Mouse (Mus musculus) MEL (cell line): ENCODE measurements at regions not wholly inside any gene's neighbourhood (a gene's known extent, or its start where the extent isn't known, plus 50 kb on each side); places are given as distances from the start of the nearest gene placed in this dataset.

ENCODE experiments used
- DNase-seq: peaks from one replicate; pipeline ENCODE4 v3.0.0; 2011; ENCODE audit warnings: low read depth, low spot score
- H3K27ac ChIP-seq: 2 replicates; pipeline ENCODE4 v1.5.1; 2012; ENCODE audit warnings: low read depth, mild to moderate bottlenecking, control low read depth, low read length, moderate library complexity; ENCODE audit not compliant: control insufficient read depth
- H3K27me3 ChIP-seq, 2 experiments: fragments of 150-350 bp in 1 of 2; sonication (generic) in 1 of 2; 2 replicates each; pipeline ENCODE4 v1.6.1; 2012; ENCODE audit warnings: low read length in 2 of 2, mild to moderate bottlenecking in 2 of 2, improper control_type of control experiment in 1 of 2, moderate library complexity in 1 of 2; ENCODE audit not compliant: insufficient read depth in 2 of 2, control insufficient read depth in 1 of 2
- H3K36me3 ChIP-seq, 2 experiments: 2 replicates each; pipeline ENCODE4 v1.6.1; 2012 to 2014; ENCODE audit warnings: low read length in 2 of 2, improper control_type of control experiment in 1 of 2, inconsistent platforms in 1 of 2, mild to moderate bottlenecking in 1 of 2; ENCODE audit not compliant: insufficient read depth in 2 of 2, control insufficient read depth in 1 of 2
- H3K4me1 ChIP-seq, 2 experiments: fragments of 150-350 bp in 1 of 2; sonication (generic) in 1 of 2; 2 replicates each; pipeline ENCODE4 v1.6.1; 2012; ENCODE audit warnings: low read length in 2 of 2, improper control_type of control experiment in 1 of 2, mild to moderate bottlenecking in 1 of 2; ENCODE audit not compliant: insufficient read depth in 2 of 2, control insufficient read depth in 1 of 2
- H3K4me3 ChIP-seq, 2 experiments: fragments of 150-350 bp in 1 of 2; sonication (generic) in 1 of 2; 2 replicates each; pipeline ENCODE4 v1.5.1; 2012; ENCODE audit warnings: low read depth in 2 of 2, low read length in 2 of 2, mild to moderate bottlenecking in 2 of 2, moderate library complexity in 2 of 2, control low read depth in 1 of 2, improper control_type of control experiment in 1 of 2; ENCODE audit not compliant: control insufficient read depth in 1 of 2, insufficient read depth in 1 of 2
- H3K79me2 ChIP-seq: 2 replicates; pipeline ENCODE4 v1.6.1; 2012; ENCODE audit warnings: mild to moderate bottlenecking, low read length, moderate library complexity; ENCODE audit not compliant: control insufficient read depth, poor library complexity, insufficient read depth
- H3K9ac ChIP-seq: 2 replicates; pipeline ENCODE4 v1.6.1; 2012; ENCODE audit warnings: low read depth, mild to moderate bottlenecking, control low read depth, low read length, moderate library complexity; ENCODE audit not compliant: control insufficient read depth, poor library complexity, severe bottlenecking
- H3K9me3 ChIP-seq: fragments of 150-350 bp; sonication (generic); replicated peaks from 2 replicates; pipeline ENCODE4 v1.6.1; 2012; ENCODE audit warnings: mild to moderate bottlenecking, low read length, improper control_type of control experiment, moderate library complexity; ENCODE audit not compliant: insufficient read depth
- BHLHE40 ChIP-seq: IDR thresholded peaks from 2 replicates; pipeline ENCODE4 v1.6.1; 2012; ENCODE audit warnings: low read depth, mild to moderate bottlenecking, inconsistent platforms, low read length, improper control_type of control experiment, borderline replicate concordance
- CHD1 ChIP-seq: IDR thresholded peaks from 2 replicates; pipeline ENCODE4 v1.6.1; 2012; ENCODE audit warnings: low read depth, mild to moderate bottlenecking, inconsistent platforms, low read length, improper control_type of control experiment
- CTCF ChIP-seq, 3 experiments: IDR thresholded peaks in 2 of 3; conservative IDR thresholded peaks in 1 of 3; 2 replicates each; pipeline ENCODE4 v1.5.1; 2011 to 2012; ENCODE audit warnings: low read length in 3 of 3, low read depth in 2 of 3, mild to moderate bottlenecking in 2 of 3, improper control_type of control experiment in 1 of 3, inconsistent platforms in 1 of 3, mixed read lengths in 1 of 3, moderate library complexity in 1 of 3; ENCODE audit not compliant: control insufficient read depth in 1 of 3, insufficient read depth in 1 of 3, poor library complexity in 1 of 3, severe bottlenecking in 1 of 3
- E2F4 ChIP-seq: IDR thresholded peaks from 2 replicates; pipeline ENCODE4 v1.6.1; 2011; ENCODE audit warnings: low read depth, low read length, improper control_type of control experiment, borderline replicate concordance
- ELF1 ChIP-seq: IDR thresholded peaks from 2 replicates; pipeline ENCODE4 v1.6.1; 2014; ENCODE audit warnings: low read depth, mild to moderate bottlenecking, inconsistent platforms, low read length, improper control_type of control experiment, moderate library complexity
- EP300 ChIP-seq, 2 experiments: IDR thresholded peaks; 2 replicates each; pipeline ENCODE4 v1.6.1; 2011; ENCODE audit warnings: improper control_type of control experiment in 2 of 2, low read length in 2 of 2, low read depth in 1 of 2, mild to moderate bottlenecking in 1 of 2
- ETS1 ChIP-seq: IDR thresholded peaks from 2 replicates; pipeline ENCODE4 v1.6.1; 2012; ENCODE audit warnings: low read depth, mild to moderate bottlenecking, inconsistent platforms, low read length, improper control_type of control experiment, moderate library complexity
- GATA1 ChIP-seq: IDR thresholded peaks from 2 replicates; pipeline ENCODE4 v1.6.1; 2011; ENCODE audit warnings: low read depth, low read length, improper control_type of control experiment
- KAT2A ChIP-seq: conservative IDR thresholded peaks from 2 replicates; pipeline ENCODE4 v1.6.1; 2012; ENCODE audit warnings: low read depth, low read length, improper control_type of control experiment, inconsistent platforms
- MAFK ChIP-seq: IDR thresholded peaks from 2 replicates; pipeline ENCODE4 v1.6.1; 2011; ENCODE audit warnings: low read depth, mild to moderate bottlenecking, low read length, improper control_type of control experiment, borderline replicate concordance
- MAZ ChIP-seq: IDR thresholded peaks from 2 replicates; pipeline ENCODE4 v1.6.1; 2012; ENCODE audit warnings: low read depth, mild to moderate bottlenecking, inconsistent platforms, low read length, improper control_type of control experiment
- MYB ChIP-seq: IDR thresholded peaks from 2 replicates; pipeline ENCODE4 v1.6.1; 2011; ENCODE audit warnings: mild to moderate bottlenecking, low read depth, low read length, improper control_type of control experiment
- MYC ChIP-seq: IDR thresholded peaks from 2 replicates; pipeline ENCODE4 v1.6.1; 2011; ENCODE audit warnings: low read depth, mild to moderate bottlenecking, low read length, improper control_type of control experiment, moderate library complexity
- POLR2AphosphoS5 ChIP-seq: IDR thresholded peaks from 2 replicates; pipeline ENCODE4 v1.6.1; 2012; ENCODE audit warnings: low read depth, borderline replicate concordance, mild to moderate bottlenecking, inconsistent platforms, low read length, moderate library complexity, mixed read lengths
- SIN3A ChIP-seq: IDR thresholded peaks from 2 replicates; pipeline ENCODE4 v1.6.1; 2012; ENCODE audit warnings: low read length, improper control_type of control experiment, inconsistent platforms
- TAL1 ChIP-seq: IDR thresholded peaks from 2 replicates; pipeline ENCODE4 v1.6.1; 2012; ENCODE audit warnings: mild to moderate bottlenecking, inconsistent platforms, low read length, moderate library complexity, mixed read lengths
- TBP ChIP-seq: IDR thresholded peaks from 2 replicates; pipeline ENCODE4 v1.8.0; 2011; ENCODE audit warnings: low read depth, low read length, improper control_type of control experiment
- TCF12 ChIP-seq: IDR thresholded peaks from 2 replicates; pipeline ENCODE4 v1.6.1; 2014; ENCODE audit warnings: low read depth, mild to moderate bottlenecking, inconsistent platforms, low read length, improper control_type of control experiment, moderate library complexity
- UBTF ChIP-seq: IDR thresholded peaks from 2 replicates; pipeline ENCODE4 v1.6.1; 2012; ENCODE audit warnings: low read depth, mild to moderate bottlenecking, inconsistent platforms, low read length, improper control_type of control experiment, moderate library complexity, borderline replicate concordance; ENCODE audit not compliant: insufficient read depth
- USF1 ChIP-seq: IDR thresholded peaks from 2 replicates; pipeline ENCODE4 v1.6.1; 2014; ENCODE audit warnings: low read depth, mild to moderate bottlenecking, inconsistent platforms, low read length, improper control_type of control experiment, moderate library complexity
- USF2 ChIP-seq, 2 experiments: IDR thresholded peaks; 2 replicates each; pipeline ENCODE4 v1.6.1; 2011 to 2012; ENCODE audit warnings: improper control_type of control experiment in 2 of 2, low read length in 2 of 2, borderline replicate concordance in 1 of 2, inconsistent platforms in 1 of 2, low read depth in 1 of 2, mild to moderate bottlenecking in 1 of 2; ENCODE audit not compliant: insufficient read depth in 1 of 2
- ZC3H11A ChIP-seq: IDR thresholded peaks from 2 replicates; pipeline ENCODE4 v1.6.1; 2012; ENCODE audit warnings: low read depth, mild to moderate bottlenecking, inconsistent platforms, low read length, improper control_type of control experiment
- ZMIZ1 ChIP-seq: IDR thresholded peaks from 2 replicates; pipeline ENCODE4 v1.6.1; 2012; ENCODE audit warnings: low read depth, mild to moderate bottlenecking, inconsistent platforms, low read length, improper control_type of control experiment, moderate library complexity
- ZNF384 ChIP-seq: IDR thresholded peaks from 2 replicates; pipeline ENCODE4 v1.6.1; 2012; ENCODE audit warnings: low read depth, mild to moderate bottlenecking, inconsistent platforms, low read length, improper control_type of control experiment

DNA sequence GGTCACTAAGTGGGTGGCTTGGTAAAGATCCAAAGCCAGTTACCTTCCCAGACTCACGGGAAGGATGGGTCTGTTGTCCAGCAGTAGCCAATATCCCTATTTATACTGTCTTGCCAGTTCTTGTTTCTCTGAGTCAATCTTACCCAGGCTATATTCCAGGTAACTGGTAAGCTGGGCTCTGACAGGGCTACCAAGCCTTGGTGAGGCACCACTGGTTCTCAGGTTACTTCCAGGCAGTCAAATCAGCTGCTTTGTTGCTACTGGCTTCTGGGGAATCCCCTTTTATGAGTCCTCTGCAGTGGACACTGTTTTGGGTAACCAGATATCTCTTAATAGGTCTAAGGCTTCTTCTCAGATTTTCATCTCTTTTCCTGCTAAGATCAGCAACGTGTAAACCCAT is 178.8 kb upstream of the Nampt start:
- Histone ChIP-seq H3K4me1 (no peaks in the 10 kb centered on the region), H3K27ac (no peak overlapping the region), H3K27me3 (peaks cover 0 to 2% of the 10 kb centered on the region in 2 experiments; a peak in 1 of 4 replicates), H3K9me3 (no peaks in the 10 kb centered on the region), H3K36me3 (no peaks in the 10 kb centered on the region), H3K79me2 (no peaks in the 10 kb centered on the region), H3K9ac (no peak overlapping the region), H3K4me3 (no peak overlapping the region)
- no peak for DNase-seq
- TF ChIP-seq MYC (no peak), ZNF384 (no peak), E2F4 (no peak), ELF1 (no peak), ZMIZ1 (no peak), ZC3H11A (no peak), MYB (no peak), CHD1 (no peak), UBTF (no peak), POLR2AphosphoS5 (no peak), ETS1 (no peak), EP300 (IDR thresholded peaks at IDR 0.05; ENCODE audit: low read depth in 1 of 2, low read length in 2 of 2) (no peak), CTCF (IDR thresholded peaks at IDR 0.05 in 2 of 3, conservative IDR thresholded peaks at IDR 0.05 in 1 of 3; ENCODE audit: control insufficient read depth in 1 of 3, insufficient read depth in 1 of 3, low read depth in 2 of 3, low read length in 3 of 3, poor library complexity in 1 of 3, severe bottlenecking in 1 of 3) (no peak), MAZ (no peak), GATA1 (no peak), TAL1 (no peak), USF2 (IDR thresholded peaks at IDR 0.05; ENCODE audit: borderline replicate concordance in 1 of 2, insufficient read depth in 1 of 2, low read depth in 1 of 2, low read length in 2 of 2) (no peak)

DNA sequence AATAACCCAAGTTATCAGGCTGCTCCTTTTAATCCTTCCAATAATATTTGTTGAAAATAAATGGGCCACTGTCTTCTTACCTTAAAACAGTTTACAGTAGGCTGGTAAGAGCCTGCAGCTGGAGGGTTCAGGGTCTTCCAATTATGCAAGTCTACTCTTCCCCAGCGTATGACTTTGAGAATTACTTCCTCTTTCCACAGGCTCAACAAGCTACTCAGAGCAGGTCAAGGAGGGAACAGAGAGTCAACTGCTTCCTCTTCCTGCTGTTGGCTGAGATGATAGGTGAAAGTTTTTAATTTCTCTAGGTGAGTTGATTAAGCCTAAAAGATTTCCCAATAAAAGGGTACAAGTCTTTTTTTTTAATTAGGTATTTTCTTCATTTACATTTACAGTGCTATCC is 176.9 kb upstream of the Nampt start:
- TF ChIP-seq SIN3A (no peak), MYC (no peak), TCF12 (no peak), E2F4 (no peak), POLR2AphosphoS5 (no peak), ZC3H11A (no peak), ZMIZ1 (no peak), MYB (no peak), KAT2A (no peak), BHLHE40 (no peak), USF2 (IDR thresholded peaks at IDR 0.05; ENCODE audit: borderline replicate concordance in 1 of 2, insufficient read depth in 1 of 2, low read depth in 1 of 2, low read length in 2 of 2) (no peak), MAFK (no peak), TBP (no peak), USF1 (no peak)
- no peak overlapping the region for H3K4me3 ChIP-seq
- H3K36me3 ChIP-seq: no peaks in the 10 kb centered on the region
- H3K9ac ChIP-seq: no peak overlapping the region
- no peak overlapping the region for H3K27ac ChIP-seq
- H3K4me1 ChIP-seq: no peaks in the 10 kb centered on the region
- H3K79me2 ChIP-seq: no peaks in the 10 kb centered on the region
- no peaks in the 10 kb centered on the region for H3K9me3 ChIP-seq
- peak; percentile 71 for DNase-seq
- peaks cover 0 to 2% of the 10 kb centered on the region in 2 experiments; a peak in 1 of 4 replicates for H3K27me3 ChIP-seq
